Mouse (Mus musculus): Measurements from ENCODE around the gene Aipl1.

DNA sequence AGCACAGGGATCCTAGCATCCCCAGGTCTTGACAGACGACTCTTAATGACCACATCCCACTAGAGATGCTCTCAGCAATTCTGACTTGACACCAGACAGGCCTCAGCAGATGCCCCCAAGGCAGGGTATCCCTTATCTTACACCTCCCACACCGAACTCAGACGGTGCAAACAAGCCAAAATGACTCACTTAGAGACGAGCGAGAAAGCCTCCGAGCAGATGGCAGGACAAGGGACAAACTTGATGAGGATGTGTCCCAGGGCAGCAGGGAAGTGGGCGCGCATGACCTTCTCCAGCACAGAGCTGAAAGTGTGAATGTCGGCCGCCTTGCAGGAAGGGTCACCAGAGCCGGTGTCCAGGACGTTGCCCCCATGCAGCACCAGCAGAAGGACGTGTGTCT, 36.9 kb upstream of the Aipl1 start:
- no peak for TF ChIP-seq USF1 (IDR thresholded peaks at IDR 0.05; ENCODE audit: low read depth)
- no peak for TF ChIP-seq MAX (IDR thresholded peaks at IDR 0.05; ENCODE audit: low read depth)
- no peak for TF ChIP-seq E2F4 (IDR thresholded peaks at IDR 0.05; ENCODE audit: insufficient read depth)
- no peak for TF ChIP-seq CEBPB (IDR thresholded peaks at IDR 0.05; ENCODE audit: insufficient read depth, poor library complexity, severe bottlenecking)
- no peak for TF ChIP-seq MYOG (IDR thresholded peaks at IDR 0.05; ENCODE audit: control insufficient read depth in 1 of 3, insufficient read depth in 1 of 3, insufficient read length in 2 of 3, low read depth in 2 of 3)
- TF ChIP-seq POLR2A (IDR thresholded peaks at IDR 0.05; ENCODE audit: insufficient read length, low read depth), result no peak
- TF ChIP-seq TCF12 (IDR thresholded peaks at IDR 0.05; ENCODE audit: insufficient read depth, poor library complexity, severe bottlenecking), result no peak
